Mouse (Mus musculus) mouse embryonic stem cell (cell line): Measurements from ENCODE around the gene Ccdc170.

Source experiments
- in situ Hi-C, 2 experiments: fragments of 300-500 bp; cut with MboI; formaldehyde crosslinking; loops; 1 replicate in 1 of 2; 3 replicates in 1 of 2; pipeline ENCODE4 v1.14.3; 2019 to 2020; ENCODE audit warnings: low sequenced_read_pairs in 2 of 2, low pct_unique_long_range_greater_than_20kb in 1 of 2, mixed read lengths in 1 of 2; ENCODE audit not compliant: unreplicated experiment in 1 of 2

Gene Ccdc170

GRCm38 (mm10) chr10:4512725-4513124 lies 30.4 kb downstream of the Ccdc170 start:
- in situ Hi-C loops = no loop called here

- in situ Hi-C loops = no loop called here
These were observed 35.3 kb downstream of the Ccdc170 start for GRCm38 (mm10) chr10:4517614-4518013.

GRCm38 (mm10) chr10:4519645-4520044 lies 37.3 kb downstream of the Ccdc170 start:
- in situ Hi-C loops = no loop called here

DNA sequence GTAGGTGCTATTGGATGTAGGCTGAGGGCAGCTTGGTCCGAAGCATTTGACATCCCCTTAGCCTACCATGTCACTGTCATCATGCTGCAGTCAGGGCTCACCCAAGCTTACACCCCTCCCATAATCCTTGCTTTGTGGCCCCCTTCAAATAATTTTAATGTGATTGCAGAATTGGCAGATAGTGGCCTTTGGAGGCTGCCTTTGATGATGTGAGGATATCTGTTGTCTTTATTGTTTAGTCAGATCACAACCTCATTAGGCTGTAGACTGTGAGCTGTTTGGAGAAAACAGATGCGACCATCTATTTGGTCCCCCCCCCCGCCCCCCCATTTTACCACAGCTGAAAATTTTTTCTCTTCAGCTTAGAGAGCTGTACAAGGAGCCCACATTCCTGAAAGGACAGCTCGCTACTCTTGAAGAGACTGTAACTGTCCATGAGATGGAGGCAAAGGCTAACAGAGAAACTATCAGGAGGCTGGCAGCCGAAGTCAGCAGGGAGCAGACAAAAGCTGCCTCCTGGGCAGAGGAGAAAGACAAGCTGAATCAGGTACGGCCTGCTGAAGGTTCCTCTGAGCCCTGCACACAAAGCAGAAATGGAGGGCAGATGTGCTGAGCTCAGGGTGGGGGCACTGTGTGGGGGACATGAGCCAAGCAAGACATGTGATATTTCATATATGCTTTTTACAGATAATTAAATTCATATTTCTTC lies 38.2 kb downstream of the Ccdc170 start:
- in situ Hi-C loops = no loop called here

GRCm38 (mm10) chr10:4522116-4522515 lies 39.8 kb downstream of the Ccdc170 start:
- in situ Hi-C loops = no loop called here

DNA sequence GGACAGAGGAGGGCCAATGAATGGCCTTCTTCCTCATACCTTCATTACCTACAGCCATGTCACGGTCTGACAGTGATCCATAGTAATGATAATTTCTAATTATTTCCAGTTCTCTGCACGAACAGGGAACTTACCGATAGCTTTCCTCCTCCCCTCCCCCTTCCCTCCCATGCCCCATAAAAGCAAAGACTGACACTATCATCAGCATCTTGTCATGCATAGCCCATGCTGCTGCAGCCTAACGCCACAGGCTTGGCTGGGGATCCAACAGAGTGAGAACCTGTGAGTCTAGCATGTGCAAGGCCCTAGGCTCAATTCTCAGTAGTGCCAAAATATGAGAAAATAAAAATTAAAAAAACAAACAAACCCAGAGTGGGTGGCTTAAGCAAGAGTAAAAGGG lies 40.8 kb downstream of the Ccdc170 start:
- in situ Hi-C loops = no loop called here

GRCm38 (mm10) chr10:4528043-4528442 lies 45.7 kb downstream of the Ccdc170 start:
- in situ Hi-C loops = no loop called here

DNA sequence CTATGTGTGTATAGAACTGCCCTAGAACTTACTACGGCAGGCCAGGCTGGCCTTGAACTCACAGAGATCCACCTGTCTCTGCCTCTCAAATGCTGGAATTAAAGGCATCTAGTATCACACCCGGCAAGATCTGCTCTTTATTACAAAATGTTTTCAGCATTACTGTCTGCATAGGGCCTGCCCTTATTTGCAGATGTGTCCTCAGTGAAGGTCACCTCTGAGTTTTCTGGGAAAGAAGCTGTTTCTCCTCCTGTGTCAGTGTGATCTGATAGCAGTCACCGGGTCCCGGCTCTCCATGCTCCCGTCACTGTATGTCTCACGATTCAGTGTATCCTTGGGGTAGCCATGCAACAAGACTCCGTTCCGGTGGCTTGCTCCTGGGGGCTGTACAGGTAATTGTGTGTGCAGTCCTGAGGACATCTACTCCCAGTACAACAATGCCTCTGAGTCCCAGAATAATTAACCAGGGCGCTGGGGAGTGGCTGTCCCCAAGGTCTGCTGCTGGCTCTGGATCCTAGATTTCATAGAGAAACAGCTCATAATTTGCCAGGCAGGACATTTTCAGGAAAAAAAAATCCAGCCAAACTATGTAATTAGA lies 48.4 kb downstream of the Ccdc170 start:
- in situ Hi-C loops = no loop called here

DNA sequence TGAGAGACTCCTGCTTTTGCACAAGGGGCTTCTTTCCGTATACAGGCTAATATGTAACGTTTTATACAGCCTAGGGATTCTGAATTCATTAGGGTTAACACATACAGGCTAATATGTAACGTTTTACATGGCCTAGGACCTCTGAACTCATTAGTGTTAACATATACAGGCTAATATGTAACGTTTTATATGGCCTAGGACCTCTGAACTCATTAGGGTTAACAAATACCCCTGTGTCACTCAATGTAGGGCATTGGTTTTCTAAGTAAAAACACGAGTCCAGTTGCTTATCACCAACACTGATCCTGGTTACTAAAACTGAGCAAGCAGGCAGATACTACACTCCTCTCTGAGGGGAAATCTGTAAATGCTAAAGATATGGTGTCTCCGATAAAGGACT lies 49.6 kb downstream of the Ccdc170 start:
- in situ Hi-C loops = no loop called here

GRCm38 (mm10) chr10:4532731-4533130 lies 50.4 kb downstream of the Ccdc170 start:
- in situ Hi-C loops = no loop called here

- in situ Hi-C loops = no loop called here
These were observed 51.6 kb downstream of the Ccdc170 start for GRCm38 (mm10) chr10:4533873-4534272.

DNA sequence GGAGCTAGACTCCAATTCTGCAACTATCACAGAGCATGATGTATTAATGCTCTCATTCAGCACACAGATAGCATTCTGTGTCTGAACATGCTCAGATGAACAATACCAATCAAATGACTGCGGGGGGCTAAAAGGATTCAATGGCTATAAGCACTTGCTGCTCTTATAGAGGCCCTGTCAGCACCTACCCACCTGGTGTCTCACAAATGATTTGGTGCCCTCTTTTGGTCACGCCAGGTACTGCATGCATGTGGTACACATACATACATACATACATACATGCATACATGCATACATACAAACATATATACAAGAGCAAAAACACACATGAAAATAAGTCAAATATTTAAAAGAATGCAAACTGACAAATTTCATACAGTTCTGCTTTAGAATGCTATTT lies 63.2 kb downstream of the Ccdc170 start:
- in situ Hi-C loops = loop anchor here in 1 of 2 experiments (10.0 kb wide), 1 partner anchor 141 kb away; no protein-coding TSS in a partner anchor

- in situ Hi-C loops = no loop called here
These were observed 71.3 kb downstream of the Ccdc170 start for GRCm38 (mm10) chr10:4553442-4554119.

GRCm38 (mm10) chr10:4556842-4557377 lies 74.6 kb downstream of the Ccdc170 start:
- in situ Hi-C loops = no loop called here

DNA sequence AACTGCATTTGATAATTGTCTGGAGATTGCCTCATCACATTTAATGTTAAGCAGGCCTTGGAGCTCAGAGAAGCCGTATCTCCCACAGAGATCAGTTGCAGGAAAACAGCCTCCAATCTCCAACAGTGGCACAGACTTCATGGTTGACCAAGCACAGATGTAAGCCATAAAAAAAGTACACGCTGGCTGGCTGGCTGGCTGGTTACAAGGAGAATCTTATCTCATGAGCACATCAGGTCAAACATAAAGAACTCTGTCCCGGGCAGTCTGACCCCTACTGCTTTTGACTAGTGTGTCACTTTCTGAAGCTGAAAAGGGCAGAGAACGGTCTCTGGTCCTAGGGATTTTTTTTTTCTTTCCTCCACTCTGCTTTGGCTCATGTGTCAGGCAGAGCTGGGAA lies 76.8 kb downstream of the Ccdc170 start:
- in situ Hi-C loops = no loop called here

- in situ Hi-C loops = no loop called here
These were observed 82.8 kb downstream of the Ccdc170 start for GRCm38 (mm10) chr10:4565148-4565547.

DNA sequence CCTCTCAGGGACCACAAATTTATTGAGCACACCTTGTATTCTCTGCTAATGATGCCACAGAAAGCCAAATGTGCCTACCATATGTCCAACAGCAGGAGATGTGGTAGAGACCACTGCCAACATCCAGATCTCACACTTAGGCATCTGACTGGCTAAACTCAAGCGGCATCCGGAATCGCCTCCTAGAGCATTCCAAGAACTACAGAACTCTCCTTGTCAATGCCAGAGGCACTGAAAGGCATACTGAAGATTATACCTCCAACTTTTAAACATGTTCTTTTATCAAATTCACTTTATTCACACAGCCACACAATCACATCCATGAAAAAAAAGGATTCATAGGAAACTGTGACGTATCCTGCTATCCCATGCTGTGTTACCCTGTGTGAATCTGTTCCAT lies 88.5 kb downstream of the Ccdc170 start:
- in situ Hi-C loops = no loop called here

DNA sequence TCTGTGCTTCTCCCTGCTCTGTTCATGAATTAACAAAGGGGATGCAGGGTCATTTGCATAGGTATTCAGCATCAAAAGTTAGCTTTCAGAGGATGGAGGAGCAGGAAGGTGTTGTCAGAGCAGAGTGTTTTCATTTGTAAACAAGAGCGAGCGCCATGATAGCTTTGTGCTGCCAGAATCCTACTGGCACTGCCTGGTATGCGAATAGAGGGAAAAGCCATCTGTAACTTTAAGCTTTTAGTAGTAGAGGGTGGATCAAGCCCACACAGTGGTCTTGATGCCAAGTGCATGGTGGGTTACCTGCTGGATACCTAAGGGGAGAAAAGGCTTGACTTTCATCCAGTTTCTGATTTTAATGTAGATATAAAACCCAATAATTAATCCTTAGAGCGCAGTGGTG lies 89.0 kb downstream of the Ccdc170 start:
- in situ Hi-C loops = no loop called here

DNA sequence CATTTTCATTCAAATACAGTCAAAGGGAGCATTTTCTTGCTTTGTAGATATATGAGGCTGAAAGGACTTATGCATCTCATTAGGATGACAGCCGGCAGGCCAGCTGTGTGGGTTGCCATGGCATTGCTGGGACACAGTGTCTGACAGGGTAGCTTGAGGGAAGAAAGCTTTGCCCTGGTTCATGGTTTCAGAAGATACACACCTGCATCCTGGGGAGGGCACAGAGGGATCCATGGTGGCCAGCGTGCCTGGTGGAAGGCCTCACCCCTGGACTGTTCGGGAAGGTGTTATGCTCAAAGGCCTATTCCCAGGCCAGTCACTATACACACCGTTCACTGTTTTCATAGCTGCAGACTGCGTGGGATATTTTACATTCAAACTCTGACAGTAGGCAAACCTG lies 99.6 kb downstream of the Ccdc170 start:
- in situ Hi-C loops = no loop called here
